Mouse (Mus musculus): ENCODE results near the gene Npr2. TPM values are rescaled to one million over a fixed set of nuclear protein-coding genes. Genes with fewer than 3 reads are reported as not detected.
A peak's percentile ranks its signal among the peaks of the same experiment; 100 is the strongest.
"Not testable (repeated sequence)": the region's sequence is repeated elsewhere in the genome, so short reads cannot be mapped to it uniquely, and the experiment has no call there.

The Npr2 gene
- 10 to 100 TPM; 32.4 to 51.4 TPM for total RNA-seq (2021)
- long read RNA-seq, experiment 1, transcript Npr2-201 (22 exons, 3,660 nt), result major isoform, 65 of 81 reads
- long read RNA-seq, experiment 1, partial matches to known transcripts, result 8 of 81 reads
- long read RNA-seq, experiment 1, other reads (novel, unspliced or antisense), result 8 of 81 reads
- long read RNA-seq, experiment 2, transcript Npr2-201 (22 exons, 3,660 nt), result major isoform, 62 of 79 reads
- long read RNA-seq, experiment 2, partial matches to known transcripts, result 9 of 79 reads
- long read RNA-seq, experiment 2, other reads (novel, unspliced or antisense), result 7 of 79 reads

DNA sequence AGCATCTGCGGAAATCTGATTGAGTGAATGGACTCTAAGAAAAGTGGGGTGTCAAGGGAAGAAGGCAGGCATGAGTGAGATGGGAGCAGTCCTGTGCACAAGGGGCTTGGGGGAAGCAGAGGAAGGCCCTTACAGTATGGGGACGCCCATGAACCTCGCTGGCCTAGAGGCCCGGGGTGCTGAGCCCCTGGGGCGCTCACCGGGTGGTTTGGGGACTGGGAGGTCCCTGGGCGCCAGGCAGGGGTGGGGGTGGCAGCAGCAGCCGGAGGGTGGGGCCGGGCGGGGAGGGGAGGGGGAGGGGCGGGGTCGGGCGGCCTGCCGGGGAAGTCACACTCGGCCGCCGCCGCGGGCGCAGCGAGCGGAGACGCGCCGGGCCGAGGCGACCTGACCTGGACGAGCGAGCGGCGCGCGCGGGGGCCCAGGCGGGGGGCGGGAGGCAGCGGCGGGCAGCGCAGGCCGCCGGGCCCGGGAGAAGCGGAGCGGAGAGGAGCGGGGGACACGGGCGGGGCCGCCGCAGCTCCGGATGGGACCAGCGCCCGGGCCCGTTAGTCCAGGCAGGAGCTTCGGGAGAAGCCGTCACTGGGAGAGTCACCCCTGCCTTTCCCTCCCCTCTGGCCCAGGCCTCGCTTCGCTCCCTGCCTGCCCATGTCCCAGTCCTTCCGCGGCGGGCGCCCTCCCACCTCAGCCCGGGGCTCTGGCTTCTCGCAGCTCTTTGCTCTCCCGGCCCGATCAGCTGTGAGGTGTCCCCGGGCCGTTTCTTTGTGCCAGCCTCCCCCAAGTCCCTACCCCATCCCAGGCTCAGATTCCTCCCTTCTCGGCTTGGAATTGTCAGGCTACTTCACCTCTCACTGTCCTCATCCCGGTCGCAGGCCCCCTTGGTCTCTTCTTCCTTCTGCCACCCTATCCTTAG lies at the start of gene Npr2:
TSS of gene Npr2 (plus strand) at position 890 of the 910 bp plus-strand sequence.
- Histone ChIP-seq H3K27ac (peak within 1 kb of the TSS; percentile 93), H3K4me3 (peak within 1 kb of the TSS; percentile 91)
- intact Hi-C loops (cut with DNase I), result loop anchor here (5.0 kb wide), 1 partner anchor 231 kb away; no protein-coding TSS in a partner anchor
- no peak for TF ChIP-seq CTCF (IDR thresholded peaks at IDR 0.05)
- peak; percentile 80 for DNase-seq

DNA sequence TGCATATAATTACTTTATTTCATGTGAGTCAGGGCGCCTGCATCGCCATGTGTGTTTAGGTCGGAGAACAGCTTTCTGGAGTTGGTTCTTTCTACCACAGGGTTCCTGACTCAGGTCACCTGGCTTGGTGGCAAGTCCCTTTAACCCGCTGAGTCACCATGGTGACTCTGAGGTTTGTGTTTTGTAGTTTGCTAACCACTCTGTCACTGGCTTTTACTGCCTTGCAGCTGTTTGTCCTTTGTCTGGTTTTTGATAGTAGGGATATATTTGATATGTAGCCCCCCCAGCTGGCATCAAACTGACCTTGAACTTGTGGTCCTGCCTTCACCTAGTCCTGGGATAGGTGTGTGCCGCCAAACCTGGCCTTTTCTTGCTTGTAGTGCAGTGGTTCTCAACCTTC lies 49.5 kb upstream of the Npr2 start:
- no peak overlapping the region for H3K4me3 ChIP-seq
- no peak for TF ChIP-seq CTCF (IDR thresholded peaks at IDR 0.05)
- H3K27ac ChIP-seq, result no peak overlapping the region
- no peak for DNase-seq
- intact Hi-C loops (cut with DNase I), result no loop called here

DNA sequence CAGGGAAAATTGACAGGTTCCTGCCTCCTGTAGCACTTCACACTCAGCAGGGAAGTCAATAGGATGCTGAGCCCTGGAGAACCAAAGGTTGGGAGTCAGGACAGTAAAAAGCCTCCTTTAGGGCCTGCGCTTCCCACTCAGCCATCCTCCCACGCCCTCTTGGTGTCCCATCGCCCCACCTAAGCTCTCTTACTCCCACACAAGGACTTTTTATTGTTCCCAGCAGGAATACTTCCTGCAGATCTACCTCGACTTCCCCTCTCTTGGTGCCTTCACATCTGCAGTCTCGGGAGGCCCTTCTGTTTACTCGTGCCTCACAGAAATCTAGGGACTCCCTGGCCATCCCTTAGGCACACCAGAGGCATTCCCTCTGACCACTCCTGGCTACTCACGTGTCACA lies 48.3 kb upstream of the Npr2 start:
- Histone ChIP-seq H3K27ac (peak overlapping the region; percentile 71), H3K4me3 (no peak overlapping the region)
- no peak for DNase-seq
- intact Hi-C loops (cut with DNase I), result no loop called here
- TF ChIP-seq CTCF (IDR thresholded peaks at IDR 0.05), result no peak

DNA sequence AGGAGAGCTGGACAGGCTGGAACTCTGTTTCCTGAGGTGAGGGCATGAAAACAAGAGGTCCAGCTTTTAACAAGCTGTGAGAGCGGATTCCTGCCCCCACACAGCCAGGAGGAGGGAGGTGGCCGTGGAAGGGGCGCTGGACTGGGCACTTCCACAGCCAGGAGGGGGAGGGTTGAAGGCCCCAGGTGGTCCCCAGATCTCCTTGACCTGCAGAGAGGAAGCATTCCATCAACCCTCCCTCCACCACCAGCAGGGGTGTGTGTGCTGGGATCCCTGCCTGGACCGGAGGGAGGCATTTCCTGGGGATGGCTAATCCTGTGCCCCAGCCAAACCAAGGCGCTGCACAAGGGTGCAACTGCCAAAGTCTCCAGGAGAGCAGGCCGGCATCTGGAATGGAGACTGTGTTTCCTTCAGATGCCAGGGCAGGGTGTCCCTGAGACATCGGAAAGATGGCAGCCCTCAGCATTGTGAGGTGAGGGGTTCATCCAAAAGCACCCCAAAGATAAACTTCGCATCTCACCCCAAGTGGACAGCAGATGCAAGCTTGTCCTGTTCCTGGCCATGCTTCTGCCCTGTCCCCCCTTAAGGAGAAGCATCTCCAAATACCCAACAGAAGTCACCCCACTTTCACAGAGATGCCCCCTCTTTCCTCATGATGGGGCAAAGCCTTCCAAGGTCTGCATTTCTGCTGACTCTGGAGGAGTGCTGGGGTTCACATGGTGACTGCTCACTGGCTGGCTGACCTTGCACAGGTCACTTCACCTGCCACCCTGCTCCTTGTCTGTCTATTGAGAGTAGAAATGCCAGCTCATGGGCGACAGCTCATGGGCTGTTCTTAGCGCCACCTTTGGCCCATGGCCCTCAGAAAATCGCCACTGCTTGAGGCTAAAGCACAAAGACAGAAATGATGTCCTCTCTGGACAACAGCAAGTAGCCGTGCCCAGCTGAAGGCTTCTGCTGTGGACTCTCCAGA lies 47.0 kb upstream of the Npr2 start, which contains the start of gene Msmp:
TSS of gene Msmp (minus strand) at position 51 of the 973 bp plus-strand sequence.
- TF ChIP-seq CTCF (IDR thresholded peaks at IDR 0.05), result no peak
- DNase-seq, result no peak
- H3K4me3 ChIP-seq, result no peak within 1 kb of the TSS
- peak within 1 kb of the TSS; percentile 71 for H3K27ac ChIP-seq
- intact Hi-C loops (cut with DNase I), result no loop called here

DNA sequence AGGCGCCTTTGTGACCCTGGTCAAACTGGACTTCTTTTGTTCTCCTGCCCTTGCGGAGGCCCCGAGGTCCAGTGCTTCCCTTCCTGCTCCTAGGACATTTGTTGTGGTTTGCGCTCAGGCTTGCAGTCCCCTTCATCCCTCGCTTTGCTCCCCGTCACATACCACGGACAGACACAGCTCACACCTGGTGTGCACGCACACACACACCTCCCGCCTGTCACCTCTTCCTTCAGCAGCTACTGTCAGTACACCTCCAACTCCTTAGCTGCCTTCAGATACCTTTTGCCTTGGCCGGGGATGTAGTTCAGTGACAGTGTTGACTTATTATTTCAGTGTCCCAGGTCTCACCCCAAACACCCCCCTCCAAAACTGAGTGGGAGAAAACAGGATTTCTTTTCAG lies 46.1 kb upstream of the Npr2 start:
- TF ChIP-seq CTCF (IDR thresholded peaks at IDR 0.05), result no peak
- intact Hi-C loops (cut with DNase I), result no loop called here
- Histone ChIP-seq H3K27ac (peak overlapping the region; percentile 81), H3K4me3 (no peak overlapping the region)
- no peak for DNase-seq

DNA sequence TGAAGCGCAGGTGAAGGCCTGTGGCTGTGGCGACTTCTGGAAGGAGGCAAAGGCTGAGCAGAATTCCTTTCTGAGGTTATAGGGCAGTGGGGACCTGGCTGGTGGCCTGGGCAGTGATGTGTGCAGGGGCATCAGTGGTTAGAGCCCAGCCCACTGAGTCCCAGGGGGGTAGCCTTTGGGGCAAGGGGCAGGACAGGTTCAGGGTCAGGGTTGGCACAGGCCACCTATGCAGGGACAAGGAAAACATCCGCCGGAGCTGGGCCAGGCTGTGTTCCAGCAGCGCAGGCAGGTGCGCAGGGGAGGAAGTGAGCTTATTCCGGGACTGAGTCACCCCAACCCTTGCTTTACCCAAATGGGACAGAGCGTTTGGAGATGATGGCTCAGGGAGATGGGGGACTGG lies 45.3 kb upstream of the Npr2 start:
- peak; percentile 56 for DNase-seq
- peak overlapping the region; percentile 81 for H3K27ac ChIP-seq
- intact Hi-C loops (cut with DNase I), result no loop called here
- no peak for TF ChIP-seq CTCF (IDR thresholded peaks at IDR 0.05)
- H3K4me3 ChIP-seq, result no peak overlapping the region

DNA sequence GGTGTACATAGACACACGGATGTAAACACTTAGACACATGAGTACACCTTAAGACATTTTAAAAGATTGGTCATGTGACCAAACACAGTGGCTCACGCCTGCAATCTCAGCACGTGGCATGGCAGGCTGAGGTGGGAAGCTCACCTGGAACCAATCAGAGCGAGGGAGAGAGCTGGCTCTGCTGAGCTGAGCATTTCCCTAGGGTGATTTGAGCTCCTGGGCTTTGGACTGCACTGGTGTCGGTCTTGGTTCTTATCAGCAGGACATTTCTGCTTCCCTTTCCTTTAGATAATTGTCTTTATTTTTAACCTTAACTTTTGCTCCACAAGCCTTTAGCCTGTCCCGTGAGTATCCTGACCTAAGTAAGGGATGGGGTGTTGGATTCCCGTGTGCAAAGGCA lies 44.1 kb upstream of the Npr2 start:
- Histone ChIP-seq H3K27ac (peak overlapping the region; percentile 81), H3K4me3 (no peak overlapping the region)
- peak; percentile 23 for DNase-seq
- TF ChIP-seq CTCF (IDR thresholded peaks at IDR 0.05), result no peak
- intact Hi-C loops (cut with DNase I), result no loop called here

DNA sequence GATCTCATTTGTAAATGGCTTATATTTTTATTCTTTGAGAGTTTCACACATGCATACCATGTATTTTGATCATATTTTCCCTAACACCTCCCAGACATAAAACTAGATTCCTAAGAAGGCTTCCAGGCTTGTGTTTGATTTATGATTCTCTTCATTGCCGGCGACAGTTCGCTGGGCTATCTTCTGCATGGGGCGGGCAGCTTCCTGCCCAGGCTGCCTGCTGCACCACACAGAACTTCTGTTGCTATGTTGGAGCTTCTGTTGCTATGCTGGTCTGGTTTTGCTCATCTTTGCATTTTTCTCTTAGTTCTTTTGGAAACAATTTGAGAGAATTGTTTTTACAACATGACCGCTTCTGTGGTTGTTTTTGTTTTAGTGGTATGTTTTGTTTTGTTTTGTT lies 40.2 kb upstream of the Npr2 start:
- DNase-seq, result no peak
- Histone ChIP-seq H3K27ac (no peak overlapping the region), H3K4me3 (no peak overlapping the region)
- TF ChIP-seq CTCF (IDR thresholded peaks at IDR 0.05), result no peak
- intact Hi-C loops (cut with DNase I), result no loop called here

DNA sequence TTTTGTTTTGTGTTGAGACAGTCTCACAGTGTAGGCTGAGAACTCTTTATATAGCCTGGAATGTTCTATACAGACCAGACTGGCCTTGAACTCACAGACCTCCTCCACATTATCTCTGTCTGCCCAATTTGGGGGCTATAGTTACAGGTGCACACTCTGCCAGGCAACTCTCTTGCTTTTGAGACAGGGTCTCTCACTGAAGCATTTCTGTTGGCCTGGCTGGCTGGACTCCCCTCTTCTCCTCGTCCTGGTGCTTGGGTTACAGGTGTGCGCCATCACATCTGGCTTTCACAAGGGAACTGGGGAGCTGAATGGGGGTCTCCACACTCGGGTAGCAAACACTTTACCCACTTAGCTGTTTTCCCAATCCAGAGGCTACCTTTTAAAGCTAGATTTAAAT lies 39.8 kb upstream of the Npr2 start:
- no peak for TF ChIP-seq CTCF (IDR thresholded peaks at IDR 0.05)
- intact Hi-C loops (cut with DNase I), result no loop called here
- Histone ChIP-seq H3K27ac (no peak overlapping the region), H3K4me3 (no peak overlapping the region)
- no peak for DNase-seq

DNA sequence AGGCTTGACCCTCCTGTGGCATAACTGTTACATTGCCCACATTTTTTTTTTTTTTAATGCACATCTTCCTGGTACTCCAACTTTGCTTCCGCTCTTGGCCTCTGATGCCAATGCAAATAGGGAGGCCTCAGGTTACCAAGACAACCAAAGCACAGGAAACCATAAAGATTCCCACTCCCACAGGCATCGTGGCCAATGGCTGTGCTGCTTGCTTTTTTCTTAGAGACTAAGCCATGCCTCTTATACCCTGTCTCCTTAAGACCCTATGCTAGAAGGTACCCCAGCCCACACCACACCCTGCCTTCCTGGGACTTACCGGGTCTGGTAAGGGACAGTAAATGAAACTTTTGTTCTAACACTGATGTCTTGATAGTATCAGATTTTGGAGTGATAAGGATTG lies 38.3 kb upstream of the Npr2 start:
- intact Hi-C loops (cut with DNase I), result no loop called here
- TF ChIP-seq CTCF (IDR thresholded peaks at IDR 0.05), result no peak
- Histone ChIP-seq H3K4me3 (no peak overlapping the region), H3K27ac (no peak overlapping the region)
- DNase-seq, result no peak

DNA sequence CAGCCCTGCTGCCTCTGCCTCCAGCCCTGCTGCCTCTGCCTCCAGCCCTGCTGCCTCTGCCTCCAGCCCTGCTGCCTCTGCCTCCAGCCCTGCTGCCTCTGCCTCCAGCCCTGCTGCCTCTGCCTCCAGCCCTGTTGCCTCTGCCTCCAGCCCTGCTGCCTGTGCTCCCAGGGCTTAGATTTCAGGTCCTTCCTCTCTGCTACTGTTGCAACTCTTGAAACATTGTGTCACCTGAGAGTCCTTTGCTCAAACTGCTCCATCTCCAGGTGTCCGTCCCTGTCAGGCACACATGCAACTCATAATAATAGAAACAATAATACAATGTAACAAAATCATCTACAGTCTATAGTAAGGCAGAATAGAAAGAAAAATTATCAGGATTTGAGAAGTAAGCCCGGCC lies 35.1 kb upstream of the Npr2 start:
- H3K27ac ChIP-seq; H3K4me3 ChIP-seq; DNase-seq; intact Hi-C loops (cut with DNase I): not testable (repeated sequence)

DNA sequence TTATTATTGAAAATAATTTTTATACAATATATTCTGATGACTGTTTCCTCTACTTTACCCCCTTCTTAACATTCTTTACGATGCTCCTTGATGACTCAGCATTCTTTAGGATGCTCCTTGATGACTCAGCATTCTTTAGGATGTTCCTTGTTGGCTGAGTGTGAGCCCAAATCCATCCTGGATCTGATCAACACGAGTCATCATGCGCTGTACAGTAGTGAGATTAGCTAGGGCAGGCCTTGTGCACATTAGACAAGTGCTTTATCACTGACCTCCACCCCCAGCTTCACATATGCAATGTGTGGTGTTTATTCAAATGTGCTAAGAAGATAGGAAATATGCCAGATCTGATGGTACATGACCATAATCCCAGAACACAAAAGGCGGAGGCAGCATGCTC lies 33.5 kb upstream of the Npr2 start:
- no peak for DNase-seq
- TF ChIP-seq CTCF (IDR thresholded peaks at IDR 0.05), result no peak
- intact Hi-C loops (cut with DNase I), result no loop called here
- no peak overlapping the region for H3K4me3 ChIP-seq
- H3K27ac ChIP-seq, result no peak overlapping the region

Measured in gastrocnemius, adult 2 months (tissue).